Mouse (Mus musculus): ENCODE measurements around the gene 4930451I11Rik.

- TF ChIP-seq HCFC1 (IDR thresholded peaks at IDR 0.05; ENCODE audit: borderline replicate concordance, insufficient read depth, low read length) (no peak), CHD2 (IDR thresholded peaks at IDR 0.05; ENCODE audit: low read depth, low read length) (no peak), MAFK (IDR thresholded peaks at IDR 0.05; ENCODE audit: insufficient read depth, low read depth, low read length) (no peak), ZNF384 (IDR thresholded peaks at IDR 0.05; ENCODE audit: low read depth, low read length) (no peak)
Measured at GRCm38 (mm10) chr7:126825952-126826351, 5.5 kb downstream of the 4930451I11Rik start.

Measured in ES-E14 (cell line).